Mouse (Mus musculus): ENCODE data around the gene Pusl1. TPM values are rescaled to one million over a fixed set of nuclear protein-coding genes. Genes with fewer than 3 reads are reported as not detected.

Gene Pusl1
- total RNA-seq, 4 experiments from 2014 or later = 49.0 to 65.6 (median 58.5) TPM

- no peak for DNase-seq (ENCODE audit: low spot score in 2 of 2)
Measured at GRCm38 (mm10) chr4:155843231-155843630, 48.4 kb downstream of the Pusl1 start.

GRCm38 (mm10) chr4:155841651-155842270, 49.8 kb downstream of the Pusl1 start:
- DNase-seq (ENCODE audit: low spot score in 2 of 2) = no peak

GRCm38 (mm10) chr4:155841003-155841454, 50.6 kb downstream of the Pusl1 start:
- DNase-seq (ENCODE audit: low spot score in 2 of 2) = no peak

GRCm38 (mm10) chr4:155840076-155841002, 51.2 kb downstream of the Pusl1 start:
- no peak for DNase-seq (ENCODE audit: low spot score in 2 of 2)

GRCm38 (mm10) chr4:155839483-155839910, 52.1 kb downstream of the Pusl1 start, which contains the start of gene Mxra8:
Gene Mxra8, plus strand, starts transcription at chr4:155839680.
- no peak for DNase-seq (ENCODE audit: low spot score in 2 of 2)

GRCm38 (mm10) chr4:155838187-155839153, 53.1 kb downstream of the Pusl1 start:
- DNase-seq (ENCODE audit: low spot score in 2 of 2) = no peak

Small RNAs within 50 kb of the gene (microRNA-seq; reads per million reads assigned to microRNA genes)
- gene Gm22991 = 0 reads per million in 2 experiments

Other genes with a start within 250 kb of the Pusl1 start
- gene Gm10563, start 246.4 kb downstream of the Pusl1 start, total RNA-seq (2022) = not detected
- 1 to 10 TPM in 3 of 4 experiments, under 1 TPM in 1; 0.99 to 2.8 (median 2.1) TPM for gene Mmp23, start 238.4 kb downstream of the Pusl1 start, total RNA-seq (2022)
- 100 to 1,000 TPM; 108 to 124 (median 117) TPM for gene Mib2, start 222.6 kb downstream of the Pusl1 start, total RNA-seq (2022)
- gene Fndc10, start 197.4 kb downstream of the Pusl1 start, total RNA-seq (2022) = 10 to 100 TPM; 31.6 to 37.7 (median 34.7) TPM
- 100 to 1,000 TPM in 2 of 4 experiments, 10 to 100 TPM in 2; 91.0 to 111 (median 98.8) TPM for gene Ssu72, start 187.0 kb downstream of the Pusl1 start, total RNA-seq (2022)
- gene Tmem240, start 157.0 kb downstream of the Pusl1 start, total RNA-seq (2022) = 10 to 100 TPM; 43.9 to 53.3 (median 48.9) TPM
- gene Atad3a, start 130.7 kb downstream of the Pusl1 start, total RNA-seq (2022) = 10 to 100 TPM; 41.3 to 55.7 (median 51.1) TPM
- 10 to 100 TPM; 14.0 to 14.9 (median 14.4) TPM for gene Vwa1, start 117.1 kb downstream of the Pusl1 start, total RNA-seq (2022)
- gene Tmem88b, start 105.9 kb downstream of the Pusl1 start, total RNA-seq (2022) = 10 to 100 TPM; 35.4 to 43.6 (median 36.6) TPM
- under 1 TPM in 1 of 4 experiments, not detected in 3; 0.35 TPM for gene Ankrd65, start 101.3 kb downstream of the Pusl1 start, total RNA-seq (2022)
- gene Mrpl20, start 88.9 kb downstream of the Pusl1 start, total RNA-seq (2022) = 10 to 100 TPM; 75.3 to 87.1 (median 84.7) TPM
- gene Ccnl2, start 79.3 kb downstream of the Pusl1 start, total RNA-seq (2022) = 10 to 100 TPM; 54.7 to 60.9 (median 57.6) TPM
- gene Aurkaip1, start 60.5 kb downstream of the Pusl1 start, total RNA-seq (2022) = 100 to 1,000 TPM; 101 to 109 (median 102) TPM
- 10 to 100 TPM in 1 of 4 experiments, 1 to 10 TPM in 3; 8.9 to 10.3 (median 9.3) TPM for gene Mxra8, start 52.1 kb downstream of the Pusl1 start, total RNA-seq (2022)
- 10 to 100 TPM; 81.1 to 86.5 (median 81.4) TPM for gene Dvl1, start 44.4 kb downstream of the Pusl1 start, total RNA-seq (2022)
- gene Tas1r3, start 28.4 kb downstream of the Pusl1 start, total RNA-seq (2022) = under 1 TPM in 2 of 4 experiments, not detected in 2; 0.30 to 0.39 TPM
- gene Cptp, start 22.3 kb downstream of the Pusl1 start, total RNA-seq (2022) = 10 to 100 TPM; 30.1 to 48.4 (median 33.7) TPM
- gene Ints11, start 22.2 kb downstream of the Pusl1 start, total RNA-seq (2022) = 10 to 100 TPM; 26.8 to 32.6 (median 30.0) TPM
- 100 to 1,000 TPM; 108 to 128 (median 122) TPM for gene Acap3, start within 50 bp of the Pusl1 start, total RNA-seq (2022)
- gene Ube2j2, start 52.0 kb upstream of the Pusl1 start, total RNA-seq (2022) = 10 to 100 TPM; 57.7 to 67.6 (median 65.2) TPM
- gene C1qtnf12, start 70.5 kb upstream of the Pusl1 start, total RNA-seq (2022) = 10 to 100 TPM; 16.0 to 26.1 (median 23.8) TPM
- 10 to 100 TPM in 2 of 4 experiments, 1 to 10 TPM in 2; 9.3 to 12.6 (median 10.5) TPM for gene B3galt6, start 100.9 kb upstream of the Pusl1 start, total RNA-seq (2022)
- gene Sdf4, start 101.1 kb upstream of the Pusl1 start, total RNA-seq (2022) = 100 to 1,000 TPM; 206 to 235 (median 221) TPM
- gene Tnfrsf4, start 122.1 kb upstream of the Pusl1 start, total RNA-seq (2022) = 1 to 10 TPM in 3 of 4 experiments, under 1 TPM in 1; 0.91 to 3.5 (median 1.5) TPM
- gene Tnfrsf18, start 134.4 kb upstream of the Pusl1 start, total RNA-seq (2022) = not detected
- gene Ttll10, start 167.6 kb upstream of the Pusl1 start, total RNA-seq (2022) = under 1 TPM; 0.30 to 0.64 (median 0.44) TPM
- gene 9430015G10Rik, start 218.2 kb upstream of the Pusl1 start, total RNA-seq (2022) = 10 to 100 TPM; 28.4 to 30.7 (median 29.0) TPM
- gene Rnf223, start 238.7 kb upstream of the Pusl1 start, total RNA-seq (2022) = under 1 TPM; 0.49 to 0.72 (median 0.60) TPM